ENCODE assay signal across 21 mouse cellular contexts in genomic region chr10:42912056-42912455, GRCm38 (mm10). TPM values are rescaled to one million over a fixed set of nuclear protein-coding genes. Genes with fewer than 3 reads are reported as not detected.
DNase-seq lines count a peak whose midpoint lies in the region; ATAC-seq and TF ChIP-seq lines count a peak whose summit lies in the region.
"Had no signal": no experiment of that assay in that cellular context is flagged by ENCODE, and none has a peak within 500 bp of the region (broad histone marks: within the 10 kb centered on the region; RNA-seq: fewer than 3 reads in every experiment).

No protein-coding gene starts in this region.

- peak; percentile 28; the same call in 1 of the 2 replicates for ATAC-seq in forebrain, embryonic 16.5 days
- ATAC-seq in forebrain, embryonic 12.5 days (ENCODE audit: low FRiP score), result no peak
- ATAC-seq in granulocyte monocyte progenitor cell, adult 5-6 weeks (replicated peaks; ENCODE audit: poor library complexity, severe bottlenecking), result no peak
- ATAC-seq: activated CD4-positive, CD25-positive, alpha-beta regulatory T cell, adult 4 months; intestine, embryonic 16.5 days; Patski had no signal

- no peak overlapping the region for H3K4me2 ChIP-seq in forebrain, embryonic 16.5 days (ENCODE audit: low read length)
- H3K4me2 ChIP-seq in forebrain, embryonic 12.5 days, result no peak overlapping the region
- H3K4me2 ChIP-seq: embryonic facial prominence, embryonic 13.5 days; heart, embryonic 12.5 days; hindbrain, embryonic 15.5 days had no signal

- H3K27ac ChIP-seq in forebrain, embryonic 16.5 days (ENCODE audit: low read length), result no peak overlapping the region
- no peak overlapping the region for H3K27ac ChIP-seq in forebrain, embryonic 12.5 days
- no peak overlapping the region for H3K27ac ChIP-seq in thymus, adult 2 months (ENCODE audit: control insufficient read depth, insufficient read depth, low read length)
- H3K27ac ChIP-seq: embryonic facial prominence, embryonic 13.5 days; hindbrain, embryonic 15.5 days had no signal

- H3K4me3 ChIP-seq in forebrain, embryonic 16.5 days (replicated peaks; ENCODE audit: low read length), result no peak overlapping the region
- H3K4me3 ChIP-seq in forebrain, embryonic 12.5 days (replicated peaks), result no peak overlapping the region
- H3K4me3 ChIP-seq in thymus, adult 2 months (ENCODE audit: control insufficient read depth, insufficient read depth, low read length), result no peak overlapping the region
- H3K4me3 ChIP-seq: embryonic facial prominence, embryonic 13.5 days; heart, embryonic 12.5 days; hindbrain, embryonic 15.5 days had no signal

- no peaks in the 10 kb centered on the region for H3K27me3 ChIP-seq in forebrain, embryonic 16.5 days (replicated peaks; ENCODE audit: control insufficient read depth, insufficient read depth, low read length)
- H3K27me3 ChIP-seq in forebrain, embryonic 12.5 days, result 0 out of 2 replicates have a peak, but pooled peaks cover 4% of the 10 kb centered on the region
- H3K27me3 ChIP-seq in thymus, adult 2 months (ENCODE audit: control insufficient read depth, insufficient read depth, low read length), result no peaks in the 10 kb centered on the region
- H3K27me3 ChIP-seq: CH12.LX; embryonic facial prominence, embryonic 13.5 days; heart, embryonic 12.5 days; hindbrain, embryonic 15.5 days had no signal

- peak; percentile 11 to 19 for DNase-seq in cerebellum, postnatal 25 days
- no peak for DNase-seq in cerebellum, adult 11 months
- peak; percentile 7 for DNase-seq in thymus, postnatal 4 days
- DNase-seq in thymus, adult 2 months, result no peak
- DNase-seq: adrenal gland, adult 2 months; adrenal gland, postnatal 25 days; cerebellum, adult 9-10 months; embryo, embryonic 11 days; gastrocnemius, postnatal 10 days; heart, postnatal 36 days; kidney, adult 2 months had no signal

- H3K36me3 ChIP-seq in forebrain, embryonic 16.5 days (ENCODE audit: control insufficient read depth, insufficient read depth), result no peaks in the 10 kb centered on the region
- no peaks in the 10 kb centered on the region for H3K36me3 ChIP-seq in forebrain, embryonic 12.5 days (replicated peaks)
- no peaks in the 10 kb centered on the region for H3K36me3 ChIP-seq in thymus, adult 2 months (ENCODE audit: control insufficient read depth, insufficient read depth, low read length)
- H3K36me3 ChIP-seq: embryonic facial prominence, embryonic 13.5 days; heart, embryonic 12.5 days; hindbrain, embryonic 15.5 days had no signal

- no peaks in the 10 kb centered on the region for H3K9me3 ChIP-seq in forebrain, embryonic 16.5 days (ENCODE audit: control insufficient read depth, low read length)
- no peaks in the 10 kb centered on the region for H3K9me3 ChIP-seq in forebrain, embryonic 12.5 days
- H3K9me3 ChIP-seq: embryonic facial prominence, embryonic 13.5 days; heart, embryonic 12.5 days; hindbrain, embryonic 15.5 days had no signal

- WGBS in forebrain, embryonic 16.5 days, result 64% methylated on average over 10 of the region's 10 CpGs
- 85% methylated on average over 10 of the region's 10 CpGs for WGBS in forebrain, embryonic 12.5 days
- WGBS in thymus, adult 2 months, result 97% methylated on average over 10 of the region's 10 CpGs

- TF ChIP-seq CTCF in thymus, adult 2 months (IDR thresholded peaks at IDR 0.05; ENCODE audit: borderline replicate concordance, control insufficient read depth, extremely low read depth, insufficient read depth, low read length, poor library complexity), result no peak

- TF ChIP-seq POLR2A in thymus, adult 2 months (IDR thresholded peaks at IDR 0.05; ENCODE audit: control insufficient read depth, extremely low read depth, insufficient read depth, low read length, poor library complexity), result no peak

- H3K9ac ChIP-seq in forebrain, embryonic 16.5 days (replicated peaks; ENCODE audit: low read depth, low read length), result no peak overlapping the region
- no peak overlapping the region for H3K9ac ChIP-seq in forebrain, embryonic 12.5 days
- H3K9ac ChIP-seq: embryonic facial prominence, embryonic 13.5 days; heart, embryonic 12.5 days; hindbrain, embryonic 15.5 days had no signal

- H3K4me1 ChIP-seq in forebrain, embryonic 16.5 days (replicated peaks; ENCODE audit: control insufficient read depth, insufficient read depth, low read length), result peaks cover 6% of the 10 kb centered on the region; the same call in 1 of the 2 replicates
- peaks cover 5% of the 10 kb centered on the region; the same call in 1 of the 2 replicates for H3K4me1 ChIP-seq in forebrain, embryonic 12.5 days
- H3K4me1 ChIP-seq in thymus, adult 2 months (replicated peaks; ENCODE audit: control insufficient read depth, insufficient read depth, low read length), result peaks cover 3% of the 10 kb centered on the region; the same call in 1 of the 2 replicates
- H3K4me1 ChIP-seq: embryonic facial prominence, embryonic 13.5 days; hindbrain, embryonic 15.5 days had no signal

RNA-seq across cellular contexts. Expression of gene Scml4, which starts 51.9 kb away (rescaled TPM):
- 9.5 and 10.4 TPM in 2 replicates for polyA plus RNA-seq in forebrain, embryonic 16.5 days (2015; fragmentation: Nextera tagmentation; extraction: Ambion mirVana)
- 2.9 and 3.0 TPM in 2 replicates for polyA plus RNA-seq in forebrain, embryonic 12.5 days (2016; fragmentation: Nextera tagmentation; extraction: Ambion mirVana)
- polyA plus RNA-seq in thymus, adult 2 months (2012; rRNA removed), result 32.9 and 42.5 TPM in 2 replicates
- not detected in 2 replicates for total RNA-seq in granulocyte monocyte progenitor cell, adult 5-6 weeks (2014; fragmentation: Nextera tagmentation)
- total RNA-seq in granulocyte monocyte progenitor cell, adult 5-6 weeks (2017), result 0.05 TPM in 1 of 2 replicates, not detected in the other

Comparison
In these comparisons a context has a peak if more than half of its experiments do, and no peak if none do; other contexts are left out.
1. DNase-seq: peak in cerebellum, postnatal 25 days (2 of 2) and thymus, postnatal 4 days (single experiment); none in cerebellum, adult 11 months (single experiment) and thymus, adult 2 months (single experiment).